7 mouse cellular contexts compared by ENCODE assay signal in the genomic region with DNA sequence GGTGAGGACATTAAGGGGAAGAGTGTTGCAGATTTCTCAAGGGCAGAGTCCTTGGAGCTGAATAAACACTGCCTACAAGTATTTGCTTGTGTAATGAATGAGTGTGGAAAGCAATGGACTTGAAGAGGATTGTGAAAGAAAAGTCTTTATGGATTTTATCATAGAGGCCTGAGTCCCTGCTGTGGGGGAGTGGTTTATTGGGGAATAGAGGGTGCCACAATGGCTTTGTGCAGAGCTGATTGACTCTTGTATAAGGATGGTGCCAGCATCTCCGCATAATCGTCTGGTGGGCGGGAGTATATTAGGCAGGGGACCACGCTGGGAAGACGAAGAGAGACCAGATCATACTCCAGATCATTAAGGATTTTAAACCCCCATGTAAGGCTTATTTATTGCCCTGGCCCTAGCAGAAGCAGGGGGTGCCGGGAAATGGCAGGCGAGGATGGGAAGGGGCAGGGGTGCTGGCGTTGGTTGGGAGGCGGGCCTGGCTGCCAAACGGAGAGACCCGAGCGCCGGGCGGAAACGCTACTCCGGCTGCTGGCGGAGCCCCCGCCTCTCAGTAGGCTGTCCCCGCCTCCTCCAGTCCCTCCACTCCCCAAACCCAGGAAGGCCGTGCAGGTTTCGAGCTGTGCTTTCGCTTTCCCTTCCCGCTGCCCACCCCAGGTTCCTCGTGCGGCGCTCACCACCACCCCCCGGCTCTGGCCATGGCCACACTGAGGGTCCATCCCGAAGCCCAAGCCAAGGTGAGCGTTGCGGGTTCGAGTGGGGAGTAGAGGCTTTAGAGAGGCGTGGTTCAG. TPM values are rescaled to one million over a fixed set of nuclear protein-coding genes. Genes with fewer than 3 reads are reported as not detected.
DNase-seq lines count a peak whose midpoint lies in the region; ATAC-seq and TF ChIP-seq lines count a peak whose summit lies in the region.

A gene (plus strand): TSS at position 253 of the 797 bp plus-strand sequence.

- no peaks in the 10 kb centered on the region for H3K27me3 ChIP-seq in embryonic facial prominence, embryonic 11.5 days (ENCODE audit: control insufficient read depth, insufficient read depth, low read length)
- H3K27me3 ChIP-seq in limb, embryonic 12.5 days, result no peaks in the 10 kb centered on the region
- no peaks in the 10 kb centered on the region for H3K27me3 ChIP-seq in midbrain, embryonic 14.5 days (ENCODE audit: control insufficient read depth, insufficient read depth, low read length)
- no peaks in the 10 kb centered on the region for H3K27me3 ChIP-seq in spleen, adult 2 months (ENCODE audit: control insufficient read depth, insufficient read depth, low read length)

- peak within 1 kb of the TSS; percentile 83 for H3K9ac ChIP-seq in embryonic facial prominence, embryonic 11.5 days (replicated peaks; ENCODE audit: low read length)
- peak within 1 kb of the TSS; percentile 79 for H3K9ac ChIP-seq in limb, embryonic 12.5 days (replicated peaks)
- peak within 1 kb of the TSS; percentile 93 for H3K9ac ChIP-seq in midbrain, embryonic 14.5 days (replicated peaks; ENCODE audit: low read length)

- peak; percentile 85 for ATAC-seq in embryonic facial prominence, embryonic 11.5 days (replicated peaks; ENCODE audit: insufficient number of reproducible peaks, low FRiP score, low TSS enrichment, low read depth)
- peak; percentile 85 for ATAC-seq in granulocyte monocyte progenitor cell, adult 5-6 weeks (replicated peaks; ENCODE audit: poor library complexity, severe bottlenecking)
- peak; percentile 83 for ATAC-seq in limb, embryonic 12.5 days (ENCODE audit: insufficient number of reproducible peaks, insufficient read depth, low FRiP score, low TSS enrichment, low read depth)
- peak; percentile 88 for ATAC-seq in midbrain, embryonic 14.5 days (ENCODE audit: low FRiP score, low TSS enrichment)

- H3K36me3 ChIP-seq in embryonic facial prominence, embryonic 11.5 days (replicated peaks; ENCODE audit: control insufficient read depth, insufficient read depth, low read depth, low read length), result no peaks in the 10 kb centered on the region
- peaks cover 27% of the 10 kb centered on the region for H3K36me3 ChIP-seq in limb, embryonic 12.5 days
- H3K36me3 ChIP-seq in midbrain, embryonic 14.5 days (ENCODE audit: control insufficient read depth, insufficient read depth, low read length), result peaks cover 23% of the 10 kb centered on the region
- peaks cover 20% of the 10 kb centered on the region for H3K36me3 ChIP-seq in spleen, adult 2 months (ENCODE audit: control insufficient read depth, insufficient read depth, low read length)

- peak within 1 kb of the TSS; percentile 48; the same call in 1 of the 2 replicates for H3K27ac ChIP-seq in embryonic facial prominence, embryonic 11.5 days (replicated peaks; ENCODE audit: low read depth, low read length)
- H3K27ac ChIP-seq in limb, embryonic 12.5 days, result peak within 1 kb of the TSS; percentile 86
- peak within 1 kb of the TSS; percentile 78 for H3K27ac ChIP-seq in midbrain, embryonic 14.5 days (replicated peaks; ENCODE audit: low read depth, low read length)
- H3K27ac ChIP-seq in spleen, adult 2 months (ENCODE audit: insufficient read depth, low read length), result peak within 1 kb of the TSS; percentile 91

- DNase-seq in adrenal gland, adult 8-10 months, result peak; percentile 85
- peak; percentile 86 for DNase-seq in embryonic facial prominence, embryonic 11.5 days (ENCODE audit: low spot score)
- peak; percentile 80 for DNase-seq in kidney, adult 11 months
- peak; percentile 89 for DNase-seq in midbrain, embryonic 14.5 days
- DNase-seq in spleen, adult 2 months (ENCODE audit: low read depth in 1 of 2, low spot score in 2 of 2), result peak; percentile 50 to 86

- peaks cover 4% of the 10 kb centered on the region; the same call in 1 of the 2 replicates for H3K4me1 ChIP-seq in embryonic facial prominence, embryonic 11.5 days (ENCODE audit: control insufficient read depth, insufficient read depth, low read length)
- peaks cover 15% of the 10 kb centered on the region for H3K4me1 ChIP-seq in limb, embryonic 12.5 days (replicated peaks)
- H3K4me1 ChIP-seq in midbrain, embryonic 14.5 days (ENCODE audit: control insufficient read depth, insufficient read depth, low read length), result peaks cover 13% of the 10 kb centered on the region
- peaks cover 3% of the 10 kb centered on the region; the same call in 1 of the 2 replicates for H3K4me1 ChIP-seq in spleen, adult 2 months (ENCODE audit: control insufficient read depth, insufficient read depth, insufficient read length)

- WGBS in embryonic facial prominence, embryonic 11.5 days, result under 1% methylated on average over 31 of the region's 32 CpGs
- 1% methylated on average over 32 of the region's 32 CpGs for WGBS in limb, embryonic 12.5 days
- whole genome bisulfite sequencing in midbrain, embryonic 14.5 days, result under 1% methylated on average over 32 of the region's 32 CpGs
- WGBS in spleen, adult 2 months, result 1% methylated on average over 30 of the region's 32 CpGs

- peak within 1 kb of the TSS; percentile 81 for H3K4me2 ChIP-seq in embryonic facial prominence, embryonic 11.5 days (ENCODE audit: low read depth, low read length)
- H3K4me2 ChIP-seq in limb, embryonic 12.5 days, result peak within 1 kb of the TSS; percentile 85
- H3K4me2 ChIP-seq in midbrain, embryonic 14.5 days (ENCODE audit: low read length), result peak within 1 kb of the TSS; percentile 89

- H3K4me3 ChIP-seq in embryonic facial prominence, embryonic 11.5 days (ENCODE audit: low read depth, low read length), result peak within 1 kb of the TSS; percentile 52
- H3K4me3 ChIP-seq in limb, embryonic 12.5 days (replicated peaks), result peak within 1 kb of the TSS; percentile 64
- peak within 1 kb of the TSS; percentile 65 for H3K4me3 ChIP-seq in midbrain, embryonic 14.5 days (replicated peaks; ENCODE audit: low read depth, low read length)
- H3K4me3 ChIP-seq in spleen, adult 2 months (ENCODE audit: extremely low read depth, insufficient read depth, insufficient read length), result peak within 1 kb of the TSS; percentile 83

- peak; percentile 54; the same call in 1 of the 2 replicates for TF ChIP-seq POLR2A in spleen, adult 2 months (IDR thresholded peaks at IDR 0.05; ENCODE audit: low read depth, low read length)

- no peak for TF ChIP-seq CTCF in spleen, adult 2 months (IDR thresholded peaks at IDR 0.05; ENCODE audit: extremely low read depth, insufficient read depth, insufficient read length, insufficient replicate concordance)

- H3K9me3 ChIP-seq in embryonic facial prominence, embryonic 11.5 days (replicated peaks; ENCODE audit: control insufficient read depth, low read length), result no peaks in the 10 kb centered on the region
- no peaks in the 10 kb centered on the region for H3K9me3 ChIP-seq in limb, embryonic 12.5 days
- no peaks in the 10 kb centered on the region for H3K9me3 ChIP-seq in midbrain, embryonic 14.5 days (ENCODE audit: control insufficient read depth, low read length)

RNA-seq across cellular contexts. Expression of the gene that starts here (rescaled TPM):
- total RNA-seq in adrenal gland, adult 8-10 months (2022), result 100 to 1,000 TPM; 253 to 384 (median 292) TPM
- 136 and 139 TPM in 2 replicates for polyA plus RNA-seq in embryonic facial prominence, embryonic 11.5 days (2014; fragmentation: Nextera tagmentation; extraction: Ambion mirVana)
- total RNA-seq in granulocyte monocyte progenitor cell, adult 5-6 weeks (2014; fragmentation: Nextera tagmentation), result 534 and 592 TPM in 2 replicates
- total RNA-seq in granulocyte monocyte progenitor cell, adult 5-6 weeks (2017), result 280 and 325 TPM in 2 replicates
- polyA plus RNA-seq in limb, embryonic 12.5 days (2016; fragmentation: Nextera tagmentation; extraction: Ambion mirVana), result 142 and 151 TPM in 2 replicates
- 189 and 217 TPM in 2 replicates for polyA plus RNA-seq in midbrain, embryonic 14.5 days (2014; fragmentation: Nextera tagmentation; extraction: Ambion mirVana)
- polyA plus RNA-seq in spleen, adult 2 months (2012; rRNA removed), result 101 and 118 TPM in 2 replicates

Comparison
In these comparisons a context has a peak if more than half of its experiments do, and no peak if none do; other contexts are left out.
1. Peak in every context shown above with its lines: DNase-seq, ATAC-seq, H3K4me3 ChIP-seq and H3K27ac ChIP-seq.